11 mouse cellular contexts compared by ENCODE assay signal in the genomic region with DNA sequence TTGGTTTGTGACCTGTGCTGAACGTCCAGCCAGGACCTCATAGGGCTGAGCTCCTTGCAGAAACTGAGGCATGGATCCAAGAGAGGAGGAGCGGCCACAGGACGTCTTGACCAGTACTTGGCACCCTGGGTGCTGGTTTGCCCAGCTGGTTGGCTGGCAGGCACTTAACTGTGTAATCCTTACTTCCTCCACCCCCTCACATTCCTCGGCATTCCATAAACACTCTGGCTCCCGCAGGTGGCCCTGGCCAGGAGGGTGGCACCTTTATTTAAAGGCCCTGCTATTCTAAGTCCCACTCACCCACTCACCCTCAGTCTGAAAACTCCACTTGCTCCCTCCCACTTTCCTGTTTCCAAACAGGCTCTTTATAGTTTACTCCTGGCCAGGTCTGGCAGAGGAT. TPM values are rescaled to one million over a fixed set of nuclear protein-coding genes. Genes with fewer than 3 reads are reported as not detected.
DNase-seq lines count a peak whose midpoint lies in the region; ATAC-seq lines count a peak whose summit lies in the region.
"Had no signal": no experiment of that assay in that cellular context is flagged by ENCODE, and none has a peak within 500 bp of the region (broad histone marks: within the 10 kb centered on the region; RNA-seq: fewer than 3 reads in every experiment).

No protein-coding gene starts in this region.

- H3K36me3 ChIP-seq in kidney, embryonic 16.5 days (ENCODE audit: insufficient read depth, low read length), result no peaks in the 10 kb centered on the region
- H3K36me3 ChIP-seq in midbrain, embryonic 15.5 days (replicated peaks), result no peaks in the 10 kb centered on the region
- H3K36me3 ChIP-seq: heart, embryonic 12.5 days; hindbrain, embryonic 12.5 days had no signal

- WGBS in kidney, embryonic 16.5 days, result 39% methylated on average over 5 of the region's 5 CpGs
- WGBS in midbrain, embryonic 15.5 days, result 71% methylated on average over 5 of the region's 5 CpGs

- H3K4me1 ChIP-seq in kidney, embryonic 16.5 days (ENCODE audit: insufficient read depth, low read length), result peaks cover under 1% of the 10 kb centered on the region; the same call in 1 of the 2 replicates
- H3K4me1 ChIP-seq in midbrain, embryonic 15.5 days, result no peaks in the 10 kb centered on the region
- H3K4me1 ChIP-seq: hindbrain, embryonic 12.5 days had no signal

- no peak overlapping the region for H3K4me3 ChIP-seq in kidney, embryonic 16.5 days (ENCODE audit: low read length)
- no peak overlapping the region for H3K4me3 ChIP-seq in midbrain, embryonic 15.5 days
- H3K4me3 ChIP-seq: heart, embryonic 12.5 days; hindbrain, embryonic 12.5 days; layer of hippocampus, adult 2 months had no signal

- H3K9ac ChIP-seq in kidney, embryonic 16.5 days (replicated peaks; ENCODE audit: low read length), result no peak overlapping the region
- no peak overlapping the region for H3K9ac ChIP-seq in midbrain, embryonic 15.5 days
- H3K9ac ChIP-seq: heart, embryonic 12.5 days; hindbrain, embryonic 12.5 days had no signal

- no peaks in the 10 kb centered on the region for H3K27me3 ChIP-seq in kidney, embryonic 16.5 days (ENCODE audit: insufficient read depth, low read length)
- no peaks in the 10 kb centered on the region for H3K27me3 ChIP-seq in midbrain, embryonic 15.5 days (replicated peaks)
- H3K27me3 ChIP-seq: heart, embryonic 12.5 days; hindbrain, embryonic 12.5 days had no signal

- H3K9me3 ChIP-seq in kidney, embryonic 16.5 days (ENCODE audit: low read length), result no peaks in the 10 kb centered on the region
- no peaks in the 10 kb centered on the region for H3K9me3 ChIP-seq in midbrain, embryonic 15.5 days
- H3K9me3 ChIP-seq: heart, embryonic 12.5 days; hindbrain, embryonic 12.5 days had no signal

- H3K4me2 ChIP-seq in kidney, embryonic 16.5 days (replicated peaks; ENCODE audit: low read depth, low read length), result no peak overlapping the region
- no peak overlapping the region for H3K4me2 ChIP-seq in midbrain, embryonic 15.5 days
- H3K4me2 ChIP-seq: heart, embryonic 12.5 days; hindbrain, embryonic 12.5 days had no signal

- no peak for DNase-seq in frontal cortex, postnatal 25 days (ENCODE audit: low spot score in 2 of 2)
- peak; percentile 30 for DNase-seq in Muller cell, postnatal 12 days (ENCODE audit: inconsistent ontology term)
- DNase-seq in lung, postnatal 10 days, result peak; percentile 77
- DNase-seq in cerebellum, postnatal 14 days, result no peak
- DNase-seq in spleen, postnatal 4 days (ENCODE audit: low spot score in 2 of 2), result no peak

- no peak overlapping the region for H3K27ac ChIP-seq in kidney, embryonic 16.5 days (ENCODE audit: low read length)
- H3K27ac ChIP-seq in midbrain, embryonic 15.5 days, result no peak overlapping the region
- H3K27ac ChIP-seq: hindbrain, embryonic 12.5 days; layer of hippocampus, adult 2 months had no signal

- peak; percentile 53 for ATAC-seq in frontal cortex, adult (ENCODE audit: low TSS enrichment)
- ATAC-seq in kidney, embryonic 16.5 days (ENCODE audit: low FRiP score, low TSS enrichment), result 0 out of 2 replicates have a peak, but pooled peaks have one; percentile 23
- ATAC-seq in midbrain, embryonic 15.5 days (replicated peaks), result no peak

RNA-seq across cellular contexts. Expression of a gene that starts 17.2 kb away (rescaled TPM):
- 0.89 and 0.99 TPM in 2 replicates for polyA plus RNA-seq in kidney, embryonic 16.5 days (2015; fragmentation: Nextera tagmentation; extraction: Ambion mirVana)
- polyA plus RNA-seq in midbrain, embryonic 15.5 days (2015; fragmentation: Nextera tagmentation; extraction: Ambion mirVana), result 0.47 and 1.7 TPM in 2 replicates

RNA-seq across cellular contexts. Expression of a gene that starts 58.2 kb away (rescaled TPM):
- 11.8 and 11.9 TPM in 2 replicates for polyA plus RNA-seq in kidney, embryonic 16.5 days (2015; fragmentation: Nextera tagmentation; extraction: Ambion mirVana)
- polyA plus RNA-seq in midbrain, embryonic 15.5 days (2015; fragmentation: Nextera tagmentation; extraction: Ambion mirVana), result 23.9 and 24.5 TPM in 2 replicates

Comparison
In these comparisons a context has a peak if more than half of its experiments do, and no peak if none do; other contexts are left out.
1. DNase-seq: peak in Muller cell, postnatal 12 days (single experiment) and lung, postnatal 10 days (single experiment); none in frontal cortex, postnatal 25 days (0 of 2), cerebellum, postnatal 14 days (0 of 2) and spleen, postnatal 4 days (0 of 2).